Mouse (Mus musculus) skeletal muscle tissue, adult 2 months (tissue): ENCODE data around the gene Serpina3n.
"Not testable (repeated sequence)": the region's sequence is repeated elsewhere in the genome, so short reads cannot be mapped to it uniquely, and the experiment has no call there.

ENCODE experiments used
- DNase-seq: peaks from one replicate; pipeline ENCODE4 v3.0.0-alpha.2; 2012; ENCODE audit warnings: low read depth, low spot score

Gene Serpina3n

GRCm38 (mm10) chr12:104406454-104406885 lies at the start of gene Serpina3n:
Gene Serpina3n (plus strand): TSS chr12:104406729.
- DNase-seq = no peak

GRCm38 (mm10) chr12:104369986-104370385 lies 36.5 kb upstream of the Serpina3n start:
- no peak for DNase-seq

- not testable (repeated sequence) for DNase-seq
Observed at GRCm38 (mm10) chr12:104377179-104377578, 29.4 kb upstream of the Serpina3n start.

GRCm38 (mm10) chr12:104378351-104378750 lies 28.2 kb upstream of the Serpina3n start:
- not testable (repeated sequence) for DNase-seq

GRCm38 (mm10) chr12:104378815-104379214 lies 27.7 kb upstream of the Serpina3n start:
- DNase-seq = not testable (repeated sequence)

GRCm38 (mm10) chr12:104379856-104380255 lies 26.7 kb upstream of the Serpina3n start:
- DNase-seq = no peak

GRCm38 (mm10) chr12:104381071-104381604 lies 25.4 kb upstream of the Serpina3n start:
- DNase-seq = not testable (repeated sequence)

GRCm38 (mm10) chr12:104385987-104386386 lies 20.5 kb upstream of the Serpina3n start:
- DNase-seq = not testable (repeated sequence)

GRCm38 (mm10) chr12:104386878-104387277 lies 19.7 kb upstream of the Serpina3n start:
- not testable (repeated sequence) for DNase-seq

- DNase-seq = no peak
Observed at GRCm38 (mm10) chr12:104388477-104388876, 18.1 kb upstream of the Serpina3n start.

- not testable (repeated sequence) for DNase-seq
Observed at GRCm38 (mm10) chr12:104391057-104391456, 15.5 kb upstream of the Serpina3n start.

GRCm38 (mm10) chr12:104403968-104404367 lies 2.6 kb upstream of the Serpina3n start:
- DNase-seq = no peak

- DNase-seq = no peak
Observed at GRCm38 (mm10) chr12:104412507-104412906, 6.0 kb downstream of the Serpina3n start.

- DNase-seq = no peak
Observed at GRCm38 (mm10) chr12:104414576-104414975, 8.0 kb downstream of the Serpina3n start.

- peak; percentile 73 for DNase-seq
Observed at GRCm38 (mm10) chr12:104415625-104416315, 9.2 kb downstream of the Serpina3n start.

- DNase-seq = no peak
Observed at GRCm38 (mm10) chr12:104418340-104419135, 12.0 kb downstream of the Serpina3n start.

- no peak for DNase-seq
Observed at GRCm38 (mm10) chr12:104419136-104419462, 12.6 kb downstream of the Serpina3n start.

GRCm38 (mm10) chr12:104422615-104423392 lies 16.3 kb downstream of the Serpina3n start:
- no peak for DNase-seq

- DNase-seq = no peak
Observed at GRCm38 (mm10) chr12:104425591-104425990, 19.1 kb downstream of the Serpina3n start.

GRCm38 (mm10) chr12:104426915-104427314 lies 20.4 kb downstream of the Serpina3n start:
- no peak for DNase-seq

- DNase-seq = no peak
Observed at GRCm38 (mm10) chr12:104431359-104431758, 24.8 kb downstream of the Serpina3n start.

- DNase-seq = no peak
Observed at GRCm38 (mm10) chr12:104433214-104433613, 26.7 kb downstream of the Serpina3n start.
